In the genomic region with DNA sequence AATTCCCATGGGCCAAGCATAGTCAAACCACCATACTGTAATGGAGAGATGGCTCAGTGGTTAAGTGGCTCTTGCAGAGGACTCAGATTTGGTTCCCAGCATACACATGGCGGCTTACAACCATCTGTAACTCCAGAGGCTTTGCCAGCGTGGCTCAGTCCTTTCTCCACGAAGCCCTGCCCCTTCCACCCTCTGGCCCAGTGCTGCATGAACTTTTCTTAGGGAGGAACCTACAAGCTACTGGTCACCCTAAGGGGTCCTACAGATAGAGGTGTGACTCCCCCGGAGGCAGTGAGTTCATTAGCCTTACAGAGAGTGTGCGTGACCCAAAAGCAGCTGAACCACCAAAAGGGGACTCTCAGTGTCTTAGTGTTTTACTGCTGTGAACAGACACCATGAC, we compare ENCODE assay signal across 18 mouse cellular contexts. TPM values are rescaled to one million over a fixed set of nuclear protein-coding genes. Genes with fewer than 3 reads are reported as not detected.
"Had no signal": no experiment of that assay in that cellular context is flagged by ENCODE, and none has a peak within 500 bp of the region (broad histone marks: within the 10 kb centered on the region; RNA-seq: fewer than 3 reads in every experiment).

No protein-coding gene starts in this region.

- DNase-seq: kidney, adult 11 months; kidney, adult 9 months; lung, postnatal 14 days; thymus, adult 18-20 months; thymus, postnatal 14 days had no signal

- H3K4me2 ChIP-seq: limb, embryonic 12.5 days; lung, embryonic 15.5 days; midbrain, embryonic 11.5 days; midbrain, embryonic 15.5 days; neural tube, embryonic 12.5 days; stomach, embryonic 15.5 days had no signal

- H3K27ac ChIP-seq: left cerebral cortex, adult 2 months; limb, embryonic 12.5 days; lung, embryonic 15.5 days; macrophage; midbrain, embryonic 15.5 days; neural tube, embryonic 12.5 days; stomach, embryonic 15.5 days had no signal

- H3K27me3 ChIP-seq: limb, embryonic 12.5 days; lung, embryonic 15.5 days; midbrain, embryonic 15.5 days; neural tube, embryonic 12.5 days; stomach, embryonic 15.5 days had no signal

- H3K9me3 ChIP-seq: lung, embryonic 15.5 days; midbrain, embryonic 15.5 days; neural tube, embryonic 12.5 days; stomach, embryonic 15.5 days had no signal

- H3K9ac ChIP-seq: limb, embryonic 12.5 days; lung, embryonic 15.5 days; midbrain, embryonic 15.5 days; neural tube, embryonic 12.5 days; stomach, embryonic 15.5 days had no signal

- H3K36me3 ChIP-seq: limb, embryonic 12.5 days; lung, embryonic 15.5 days; midbrain, embryonic 15.5 days; neural tube, embryonic 12.5 days; stomach, embryonic 15.5 days had no signal

- H3K4me3 ChIP-seq: left cerebral cortex, adult 2 months; limb, embryonic 12.5 days; lung, embryonic 15.5 days; megakaryocyte, embryonic 14.5 days; midbrain, embryonic 15.5 days; neural tube, embryonic 12.5 days; stomach, embryonic 15.5 days had no signal

- ATAC-seq: midbrain, embryonic 15.5 days had no signal

RNA-seq across cellular contexts. Expression of a gene that starts 30.2 kb away (rescaled TPM):
- polyA plus RNA-seq: intestine, embryonic 14.5 days; limb, embryonic 12.5 days; liver, adult 2 months; liver, embryonic 16.5 days; lung, embryonic 15.5 days; macrophage; midbrain, embryonic 11.5 days; midbrain, embryonic 15.5 days; neural tube, embryonic 12.5 days; stomach, embryonic 15.5 days had no signal

RNA-seq across cellular contexts. Expression of a gene that starts 56.9 kb away (rescaled TPM):
- polyA plus RNA-seq: limb, embryonic 12.5 days; liver, embryonic 16.5 days; lung, embryonic 15.5 days; macrophage; neural tube, embryonic 12.5 days; spleen, adult 2 months had no signal
